Mouse (Mus musculus) left cerebral cortex, adult 9 months (tissue): ENCODE measurements around the gene Tpra1.
A peak's percentile ranks its signal among the peaks of the same experiment; 100 is the strongest.

ENCODE experiments used
- DNase-seq, 2 experiments: peaks; one replicate each; pipeline ENCODE4 v3.0.0; 2022; ENCODE audit warnings: low spot score in 2 of 2

Tpra1 gene

GRCm38 (mm10) chr6:88901947-88902820 is at the start of gene Tpra1:
Gene Tpra1 (plus strand): TSS chr6:88902251.
- peak; percentile 91 to 95 for DNase-seq

- no peak for DNase-seq
These were observed 47.5 kb upstream of the Tpra1 start for GRCm38 (mm10) chr6:88854509-88854908.

- peak in 1 of 2 experiments; percentile 71 for DNase-seq
These were observed 46.4 kb upstream of the Tpra1 start for GRCm38 (mm10) chr6:88855636-88856035.

GRCm38 (mm10) chr6:88857249-88857648 is 44.8 kb upstream of the Tpra1 start:
- no peak for DNase-seq

- DNase-seq: no peak
These were observed 44.2 kb upstream of the Tpra1 start for GRCm38 (mm10) chr6:88857830-88858229.

- DNase-seq: no peak
These were observed 43.7 kb upstream of the Tpra1 start for GRCm38 (mm10) chr6:88858341-88858740.

GRCm38 (mm10) chr6:88860914-88861313 is 41.1 kb upstream of the Tpra1 start:
- peak in 1 of 2 experiments; percentile 51 for DNase-seq

- no peak for DNase-seq
These were observed 36.3 kb upstream of the Tpra1 start for GRCm38 (mm10) chr6:88865704-88866103.

GRCm38 (mm10) chr6:88869459-88869858 is 32.6 kb upstream of the Tpra1 start:
- DNase-seq: peak in 1 of 2 experiments; percentile 59

- no peak for DNase-seq
These were observed 31.5 kb upstream of the Tpra1 start for GRCm38 (mm10) chr6:88870594-88870993.

- peak in 1 of 2 experiments; percentile 66 for DNase-seq
These were observed 30.5 kb upstream of the Tpra1 start for GRCm38 (mm10) chr6:88871546-88871945.

- no peak for DNase-seq
These were observed 29.2 kb upstream of the Tpra1 start for GRCm38 (mm10) chr6:88872811-88873210.

- no peak for DNase-seq
These were observed 27.8 kb upstream of the Tpra1 start for GRCm38 (mm10) chr6:88873965-88874867.

GRCm38 (mm10) chr6:88874868-88875508 is 27.1 kb upstream of the Tpra1 start, which contains the start of gene Podxl2:
Gene Podxl2 (minus strand): TSS chr6:88875044.
- DNase-seq: peak in 1 of 2 experiments; percentile 75

- no peak for DNase-seq
These were observed 22.6 kb upstream of the Tpra1 start for GRCm38 (mm10) chr6:88879471-88879870.

GRCm38 (mm10) chr6:88881334-88881733 is 20.7 kb upstream of the Tpra1 start:
- no peak for DNase-seq

- DNase-seq: no peak
These were observed 17.9 kb upstream of the Tpra1 start for GRCm38 (mm10) chr6:88884195-88884594.

- no peak for DNase-seq
These were observed 17.4 kb upstream of the Tpra1 start for GRCm38 (mm10) chr6:88884690-88885089.

GRCm38 (mm10) chr6:88885644-88886416 is 16.2 kb upstream of the Tpra1 start:
- no peak for DNase-seq

- DNase-seq: no peak
These were observed 15.6 kb upstream of the Tpra1 start for GRCm38 (mm10) chr6:88886417-88886967.
